Mouse (Mus musculus): Measurements from ENCODE around the gene Caly. TPM values are rescaled to one million over a fixed set of nuclear protein-coding genes. Genes with fewer than 3 reads are reported as not detected.

Caly gene
- polyA plus RNA-seq, 1 experiment, result 0.44 TPM

DNA sequence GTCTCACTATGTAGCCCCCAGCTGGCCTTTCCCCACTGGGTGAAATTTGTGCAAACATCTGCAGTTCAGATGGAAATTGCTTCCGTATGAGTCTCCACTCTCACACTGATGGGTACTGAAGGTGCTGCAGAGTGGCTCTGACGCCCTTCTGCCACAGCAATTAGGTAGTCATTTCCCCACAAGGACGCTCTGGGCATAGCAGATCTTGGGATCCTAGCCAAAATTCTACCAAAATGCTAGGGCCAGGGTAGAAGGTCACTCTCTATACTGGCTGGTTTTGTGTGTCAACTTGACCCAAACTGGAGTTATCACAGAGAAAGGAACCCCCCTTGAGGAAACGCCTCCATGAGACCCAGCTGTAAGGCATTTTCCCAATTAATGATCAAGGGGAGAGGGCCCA is 21.7 kb upstream of the Caly start:
- TF ChIP-seq CTCF (IDR thresholded peaks at IDR 0.05; ENCODE audit: borderline replicate concordance, control insufficient read depth, extremely low read depth, insufficient read depth, low read length, poor library complexity), result no peak
- H3K36me3 ChIP-seq (ENCODE audit: control insufficient read depth, insufficient read depth, low read length), result no peaks in the 10 kb centered on the region

DNA sequence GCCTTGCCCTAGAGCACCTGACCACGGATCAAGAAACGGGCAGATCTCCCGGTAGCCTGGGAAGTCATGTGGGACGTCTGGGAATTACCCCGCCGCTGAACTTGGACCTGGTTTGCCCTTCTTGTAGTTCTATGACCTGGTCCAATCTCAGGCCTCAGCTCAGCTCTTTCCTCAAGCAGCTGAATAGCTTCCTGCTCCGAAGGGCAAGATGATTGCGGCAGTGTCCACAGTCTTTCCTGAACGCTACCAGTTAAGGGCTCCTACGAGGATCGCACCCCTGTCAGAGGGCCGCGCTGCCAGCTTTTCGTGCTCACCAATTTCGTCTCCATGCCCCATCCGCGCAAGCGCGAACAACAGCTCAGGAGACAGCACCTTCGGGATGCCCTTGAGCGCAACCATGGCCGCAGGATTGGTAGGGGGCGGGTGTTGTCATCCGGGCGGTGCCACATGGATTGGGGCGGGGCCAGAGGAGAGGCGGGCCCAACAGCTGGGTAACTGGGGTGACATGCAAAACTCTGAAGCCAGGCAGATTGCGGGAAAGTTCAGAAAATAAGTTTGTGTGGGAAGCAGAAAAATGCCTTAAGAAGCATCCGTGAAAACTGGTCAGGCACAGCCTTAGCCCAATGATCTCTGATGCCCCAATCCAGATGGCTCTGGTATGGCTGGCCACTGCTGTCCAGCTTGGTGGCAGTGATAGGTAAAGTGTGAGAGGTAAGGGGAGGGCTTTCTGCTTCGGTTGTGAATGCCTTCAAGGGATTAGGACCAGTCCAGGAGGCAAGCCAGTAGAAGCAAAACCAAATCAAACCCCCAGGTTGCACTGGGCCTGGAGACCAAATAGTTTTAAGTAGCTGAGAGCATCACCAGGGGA is 19.9 kb upstream of the Caly start, which contains the start of gene Fuom:
Fuom (minus strand) TSS at position 449 of the 868 bp plus-strand sequence.
- no peaks in the 10 kb centered on the region for H3K36me3 ChIP-seq (ENCODE audit: control insufficient read depth, insufficient read depth, low read length)
- TF ChIP-seq CTCF (IDR thresholded peaks at IDR 0.05; ENCODE audit: borderline replicate concordance, control insufficient read depth, extremely low read depth, insufficient read depth, low read length, poor library complexity) (0 out of 2 replicates have a peak, but pooled peaks have one; percentile 20), POLR2A (IDR thresholded peaks at IDR 0.05; ENCODE audit: control insufficient read depth, extremely low read depth, insufficient read depth, low read length, poor library complexity) (no peak)
- 7% methylated on average over 30 of the region's 30 CpGs for WGBS
- H3K27ac ChIP-seq (ENCODE audit: control insufficient read depth, insufficient read depth, low read length), result no peak within 1 kb of the TSS
- H3K27me3 ChIP-seq (ENCODE audit: control insufficient read depth, insufficient read depth, low read length), result no peaks in the 10 kb centered on the region
- H3K4me3 ChIP-seq (ENCODE audit: control insufficient read depth, insufficient read depth, low read length), result peak within 1 kb of the TSS; percentile 45
- H3K4me1 ChIP-seq (replicated peaks; ENCODE audit: control insufficient read depth, insufficient read depth, low read length), result peaks cover 10% of the 10 kb centered on the region
- DNase-seq, result peak; percentile 86

More for the DNA sequence above, 21.7 kb upstream of the Caly start:
- WGBS, result 92% methylated on average over 4 of the region's 4 CpGs
- H3K27me3 ChIP-seq (ENCODE audit: control insufficient read depth, insufficient read depth, low read length), result no peaks in the 10 kb centered on the region
- no peak overlapping the region for H3K27ac ChIP-seq (ENCODE audit: control insufficient read depth, insufficient read depth, low read length)
- peaks cover 10% of the 10 kb centered on the region for H3K4me1 ChIP-seq (replicated peaks; ENCODE audit: control insufficient read depth, insufficient read depth, low read length)
- H3K4me3 ChIP-seq (ENCODE audit: control insufficient read depth, insufficient read depth, low read length), result no peak overlapping the region
- DNase-seq, result no peak

DNA sequence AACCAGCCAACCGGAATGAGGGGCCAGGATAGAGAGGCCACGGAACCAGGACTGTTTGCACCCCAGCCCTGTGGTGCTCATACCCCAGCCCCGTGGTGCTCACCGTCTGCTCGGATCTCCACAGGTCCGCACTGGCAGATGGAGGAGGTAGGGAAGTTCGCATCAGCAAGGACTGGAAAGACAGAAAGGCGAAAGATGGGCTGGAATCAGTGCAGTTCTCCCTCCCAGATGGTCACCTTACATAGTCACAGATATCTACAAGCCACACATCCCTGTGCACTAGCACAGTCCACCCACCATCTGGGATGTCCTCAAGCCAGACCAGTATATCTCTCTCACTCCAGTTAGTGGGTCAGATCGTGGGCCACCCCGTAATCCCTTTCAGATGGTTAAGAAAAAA is 19.1 kb upstream of the Caly start:
- DNase-seq, result no peak
- H3K27ac ChIP-seq (ENCODE audit: control insufficient read depth, insufficient read depth, low read length), result no peak overlapping the region
- no peaks in the 10 kb centered on the region for H3K36me3 ChIP-seq (ENCODE audit: control insufficient read depth, insufficient read depth, low read length)
- peaks cover 10% of the 10 kb centered on the region for H3K4me1 ChIP-seq (replicated peaks; ENCODE audit: control insufficient read depth, insufficient read depth, low read length)
- WGBS, result 95% methylated on average over 10 of the region's 10 CpGs
- TF ChIP-seq POLR2A (IDR thresholded peaks at IDR 0.05; ENCODE audit: control insufficient read depth, extremely low read depth, insufficient read depth, low read length, poor library complexity) (no peak), CTCF (IDR thresholded peaks at IDR 0.05; ENCODE audit: borderline replicate concordance, control insufficient read depth, extremely low read depth, insufficient read depth, low read length, poor library complexity) (no peak)
- no peaks in the 10 kb centered on the region for H3K27me3 ChIP-seq (ENCODE audit: control insufficient read depth, insufficient read depth, low read length)
- H3K4me3 ChIP-seq (ENCODE audit: control insufficient read depth, insufficient read depth, low read length), result no peak overlapping the region

DNA sequence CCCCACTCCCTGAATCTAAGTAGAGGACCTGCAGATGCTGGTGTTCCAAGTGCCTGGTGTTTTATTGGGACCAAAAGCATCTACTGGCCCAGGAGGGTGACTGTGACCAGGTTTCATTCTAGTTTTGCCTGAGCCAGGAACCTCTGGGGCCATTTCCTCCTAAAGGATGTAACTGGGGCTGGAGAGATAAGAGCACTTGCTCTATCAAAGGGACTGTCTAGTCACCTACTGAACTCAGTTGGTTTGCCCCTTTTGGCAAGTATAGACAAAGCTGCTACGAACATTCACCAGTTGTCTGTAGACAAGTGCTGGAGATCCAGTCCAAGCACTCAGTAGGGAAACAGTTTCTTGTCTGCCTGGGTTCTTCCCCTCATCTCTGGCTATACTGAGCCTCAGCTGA is 16.1 kb upstream of the Caly start:
- Histone ChIP-seq H3K27ac (ENCODE audit: control insufficient read depth, insufficient read depth, low read length) (no peak overlapping the region), H3K36me3 (ENCODE audit: control insufficient read depth, insufficient read depth, low read length) (no peaks in the 10 kb centered on the region), H3K27me3 (ENCODE audit: control insufficient read depth, insufficient read depth, low read length) (no peaks in the 10 kb centered on the region), H3K4me3 (ENCODE audit: control insufficient read depth, insufficient read depth, low read length) (no peak overlapping the region), H3K4me1 (replicated peaks; ENCODE audit: control insufficient read depth, insufficient read depth, low read length) (peaks cover 10% of the 10 kb centered on the region)
- 95% methylated on average over 1 of the region's 1 CpGs for WGBS
- no peak for TF ChIP-seq CTCF (IDR thresholded peaks at IDR 0.05; ENCODE audit: borderline replicate concordance, control insufficient read depth, extremely low read depth, insufficient read depth, low read length, poor library complexity)
- TF ChIP-seq POLR2A (IDR thresholded peaks at IDR 0.05; ENCODE audit: control insufficient read depth, extremely low read depth, insufficient read depth, low read length, poor library complexity), result no peak
- no peak for DNase-seq

DNA sequence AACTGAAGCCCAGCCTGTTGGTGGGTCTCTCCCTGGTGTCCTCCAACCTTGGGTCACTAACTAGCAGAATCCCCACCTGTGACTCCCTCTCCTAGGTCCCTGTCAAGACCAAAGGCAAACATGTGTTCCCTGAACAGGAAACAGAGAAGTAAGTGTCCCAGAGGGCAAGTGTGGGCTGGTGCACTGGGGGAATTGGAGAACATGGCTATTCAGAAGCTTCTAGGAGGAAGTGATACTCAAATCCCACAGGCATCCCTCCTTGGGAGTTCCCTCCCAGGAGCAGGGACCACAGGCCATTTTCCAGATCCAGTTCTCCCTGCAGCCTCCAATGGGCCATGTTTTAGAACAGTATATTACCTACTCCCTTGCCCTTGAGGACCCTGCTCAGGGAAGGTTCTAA is 13.7 kb upstream of the Caly start:
- Histone ChIP-seq H3K4me1 (replicated peaks; ENCODE audit: control insufficient read depth, insufficient read depth, low read length) (no peaks in the 10 kb centered on the region), H3K27me3 (ENCODE audit: control insufficient read depth, insufficient read depth, low read length) (no peaks in the 10 kb centered on the region), H3K36me3 (ENCODE audit: control insufficient read depth, insufficient read depth, low read length) (no peaks in the 10 kb centered on the region), H3K27ac (ENCODE audit: control insufficient read depth, insufficient read depth, low read length) (no peak overlapping the region), H3K4me3 (ENCODE audit: control insufficient read depth, insufficient read depth, low read length) (no peak overlapping the region)
- DNase-seq, result no peak
- TF ChIP-seq POLR2A (IDR thresholded peaks at IDR 0.05; ENCODE audit: control insufficient read depth, extremely low read depth, insufficient read depth, low read length, poor library complexity), result no peak
- no peak for TF ChIP-seq CTCF (IDR thresholded peaks at IDR 0.05; ENCODE audit: borderline replicate concordance, control insufficient read depth, extremely low read depth, insufficient read depth, low read length, poor library complexity)

DNA sequence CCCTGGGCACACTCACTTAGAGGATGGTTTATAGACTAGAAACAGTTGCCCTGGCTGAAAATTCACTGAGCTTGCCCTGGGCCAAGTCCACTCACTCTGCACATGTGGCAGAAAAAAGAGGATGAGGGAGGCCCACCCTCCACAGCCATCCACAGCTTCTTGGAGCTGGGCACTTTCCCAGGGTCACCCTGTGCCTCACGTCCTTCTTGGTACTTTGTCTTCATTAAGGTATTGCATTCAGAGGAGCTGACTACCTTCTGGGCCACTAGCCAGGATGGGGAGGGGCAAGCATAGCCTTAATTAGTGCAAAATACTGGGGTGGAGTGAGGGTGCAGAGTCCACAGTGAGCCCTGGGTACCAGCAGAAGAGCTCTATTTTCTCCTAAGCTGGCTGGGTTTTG is 13.2 kb upstream of the Caly start:
- no peak overlapping the region for H3K4me3 ChIP-seq (ENCODE audit: control insufficient read depth, insufficient read depth, low read length)
- H3K36me3 ChIP-seq (ENCODE audit: control insufficient read depth, insufficient read depth, low read length), result no peaks in the 10 kb centered on the region
- 68% methylated on average over 1 of the region's 1 CpGs for WGBS
- no peak overlapping the region for H3K27ac ChIP-seq (ENCODE audit: control insufficient read depth, insufficient read depth, low read length)
- TF ChIP-seq POLR2A (IDR thresholded peaks at IDR 0.05; ENCODE audit: control insufficient read depth, extremely low read depth, insufficient read depth, low read length, poor library complexity), result no peak
- TF ChIP-seq CTCF (IDR thresholded peaks at IDR 0.05; ENCODE audit: borderline replicate concordance, control insufficient read depth, extremely low read depth, insufficient read depth, low read length, poor library complexity), result no peak
- no peak for DNase-seq
- H3K27me3 ChIP-seq (ENCODE audit: control insufficient read depth, insufficient read depth, low read length), result no peaks in the 10 kb centered on the region
- no peaks in the 10 kb centered on the region for H3K4me1 ChIP-seq (replicated peaks; ENCODE audit: control insufficient read depth, insufficient read depth, low read length)

All from thymus, adult 2 months (tissue).